Mouse (Mus musculus): ENCODE data around the gene Scn2a. TPM values are rescaled to one million over a fixed set of nuclear protein-coding genes. Genes with fewer than 3 reads are reported as not detected.
"Not testable (repeated sequence)": the region's sequence is repeated elsewhere in the genome, so short reads cannot be mapped to it uniquely, and the experiment has no call there.

The Scn2a gene
- total RNA-seq, 2 experiments from 2014 or later, result 227 TPM

DNA sequence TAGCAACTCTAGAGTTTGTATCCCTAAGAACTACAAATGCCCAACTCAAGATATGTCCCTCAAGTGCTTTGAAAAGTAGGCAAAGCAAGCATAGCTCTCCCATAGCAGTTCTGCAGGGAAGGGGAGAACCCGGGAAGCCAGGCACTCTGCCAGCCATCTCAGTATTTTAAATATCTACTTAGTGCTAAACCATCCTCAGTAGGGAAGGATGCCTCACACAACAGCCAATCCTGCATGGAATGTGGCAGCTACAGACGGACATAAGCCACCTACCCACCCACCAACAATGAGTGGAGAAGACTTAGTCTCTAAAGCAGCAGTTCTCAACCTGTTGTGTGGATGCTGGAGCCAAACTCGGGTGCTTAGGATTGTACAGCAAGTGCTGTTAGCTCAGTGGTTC is 73.9 kb downstream of the Scn2a start:
- intact Hi-C loops (cut with DNase I), result no loop called here
- DNase-seq, result no peak

DNA sequence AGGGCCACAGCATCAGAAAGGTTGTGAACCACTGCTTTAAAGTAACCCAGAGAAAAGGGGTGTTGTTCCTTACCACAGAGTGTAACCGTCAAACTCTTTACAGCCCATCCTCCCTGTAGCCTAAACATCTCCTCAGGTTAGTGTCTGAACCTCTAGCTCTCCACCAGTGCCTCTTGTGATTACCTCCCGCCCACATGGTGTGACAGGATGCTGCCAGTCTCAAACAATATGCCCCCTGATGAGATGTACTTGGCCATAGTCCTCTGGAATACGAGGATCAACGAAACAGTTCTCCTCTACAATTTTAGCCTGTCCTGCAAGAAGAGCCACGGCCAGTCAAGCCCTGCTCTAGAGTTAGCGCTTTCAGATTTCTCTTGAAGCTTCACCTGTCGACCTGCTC is 74.5 kb downstream of the Scn2a start:
- intact Hi-C loops (cut with DNase I), result no loop called here
- no peak for DNase-seq

DNA sequence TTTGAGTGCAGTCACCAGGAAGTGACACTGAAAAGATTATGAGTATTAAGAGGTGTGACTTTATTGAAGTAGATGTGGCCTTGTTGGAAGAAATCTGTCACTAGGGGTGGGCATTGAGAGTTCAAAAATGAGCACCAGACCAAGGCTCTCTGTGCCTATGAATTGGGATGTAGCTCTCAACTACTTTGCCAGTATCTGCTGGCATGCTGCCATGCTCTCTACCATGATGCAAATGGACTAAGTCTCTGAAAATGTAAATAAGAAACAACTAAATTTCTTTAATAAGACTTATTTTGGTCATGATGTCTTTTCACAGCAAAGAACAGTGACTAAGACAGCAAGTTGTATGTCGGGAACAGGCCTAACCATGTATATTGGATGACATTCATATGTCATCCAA is 79.7 kb downstream of the Scn2a start:
- DNase-seq, result no peak
- intact Hi-C loops (cut with DNase I), result no loop called here

DNA sequence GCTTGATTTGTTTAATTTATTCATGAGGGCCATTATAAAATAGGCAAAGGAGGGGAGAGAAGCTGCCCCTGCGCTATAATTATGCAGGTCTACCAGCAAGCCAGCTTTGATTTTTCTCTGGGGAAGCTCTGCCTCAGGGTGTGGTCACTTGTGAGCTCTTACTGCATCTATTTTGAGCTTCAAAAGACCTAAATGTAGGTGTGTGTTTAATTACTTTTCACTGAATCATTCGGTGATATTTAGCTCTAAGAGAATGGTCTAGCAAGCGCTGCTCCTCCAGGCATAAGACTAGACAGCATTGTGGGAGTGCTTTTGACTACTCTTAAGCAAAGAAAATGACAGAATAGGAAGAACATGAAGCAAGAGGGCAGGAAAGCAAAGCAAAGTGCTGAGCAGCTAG is 80.6 kb downstream of the Scn2a start:
- no peak for DNase-seq
- intact Hi-C loops (cut with DNase I), result no loop called here

DNA sequence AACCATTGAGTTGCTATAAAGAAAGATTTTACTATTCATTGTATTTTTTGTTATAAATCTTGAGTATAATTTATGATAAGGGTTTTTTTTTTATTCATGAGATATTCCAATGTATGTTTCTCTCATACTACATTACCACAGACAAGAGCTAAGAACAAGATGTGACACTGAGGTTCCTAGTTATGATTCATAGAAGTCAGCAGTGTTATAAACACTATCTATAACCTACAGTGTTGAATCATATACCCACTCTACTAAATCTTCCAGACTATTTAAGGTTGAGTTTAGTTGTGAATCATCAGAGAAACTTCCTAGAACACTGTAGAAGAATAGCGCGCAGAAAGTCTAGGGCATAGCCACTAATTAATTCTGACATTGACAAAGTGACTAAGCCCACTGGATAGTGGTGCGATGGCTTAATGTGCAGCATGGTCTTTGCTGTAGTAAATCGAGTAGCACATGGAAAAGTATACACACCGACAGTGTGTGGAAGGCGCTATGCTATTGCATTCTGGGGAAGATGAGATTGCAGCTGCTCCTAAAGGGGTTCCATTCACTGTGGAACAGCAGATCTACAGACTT is 101.7 kb downstream of the Scn2a start:
- DNase-seq, result no peak
- intact Hi-C loops (cut with DNase I), result no loop called here

DNA sequence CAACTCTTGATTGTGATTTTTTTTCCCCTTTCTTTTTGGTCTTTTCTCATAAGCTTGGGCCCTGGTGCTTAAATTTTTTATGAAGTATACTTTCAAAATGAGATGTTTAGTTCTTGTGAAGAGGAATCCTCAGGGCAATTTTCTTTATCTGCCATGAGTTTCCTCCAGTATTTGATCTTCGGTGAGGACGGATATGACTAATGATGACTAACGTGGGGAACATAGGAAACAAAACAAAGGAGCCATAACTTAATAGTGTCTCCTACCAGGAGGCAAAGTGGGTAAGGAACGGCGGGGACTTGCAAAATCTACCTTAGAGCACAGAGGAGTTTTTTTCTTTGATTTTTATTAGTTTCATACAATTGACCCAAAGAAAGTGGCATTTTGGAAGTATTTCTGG is 124.8 kb downstream of the Scn2a start:
- intact Hi-C loops (cut with DNase I), result no loop called here
- no peak for DNase-seq

DNA sequence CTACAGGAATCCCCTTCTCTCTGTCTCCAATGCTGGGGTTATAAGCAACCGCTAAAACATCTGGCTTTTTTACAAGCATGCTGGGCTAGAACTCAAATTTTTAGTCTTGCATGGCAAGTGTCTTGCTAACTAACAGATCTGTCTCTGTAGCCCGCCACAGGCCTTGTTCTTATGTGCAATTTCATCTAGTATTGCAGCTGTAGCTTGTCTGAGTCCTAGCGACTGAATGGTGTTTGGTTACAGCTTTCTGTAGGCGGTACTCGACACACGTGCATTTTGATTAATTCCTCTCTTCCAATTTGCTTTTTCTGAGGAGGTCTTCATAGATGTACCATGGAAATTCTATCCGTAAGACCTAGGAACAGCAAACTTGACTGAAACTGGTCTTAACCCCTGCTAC is 161.9 kb downstream of the Scn2a start:
- intact Hi-C loops (cut with DNase I), result no loop called here
- DNase-seq, result no peak

DNA sequence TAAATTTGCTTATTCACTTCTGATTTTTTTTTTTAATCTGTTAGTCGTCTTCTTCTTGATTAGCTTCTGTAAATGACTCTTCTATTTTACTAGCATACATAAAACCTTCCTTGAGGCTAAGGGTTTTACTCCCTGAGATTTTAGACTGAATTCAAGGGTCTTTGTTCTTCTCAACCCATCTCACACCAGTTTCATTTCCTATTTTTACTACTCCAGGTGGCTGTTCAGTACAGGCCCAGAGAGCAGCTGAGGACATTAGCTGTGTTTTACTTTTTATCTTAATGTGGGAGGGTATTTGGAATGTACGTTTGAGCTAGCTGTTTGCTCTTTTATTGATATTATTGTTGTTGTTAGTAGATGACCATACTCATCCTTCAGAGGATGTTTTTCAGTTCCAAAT is 162.8 kb downstream of the Scn2a start:
- intact Hi-C loops (cut with DNase I), result no loop called here
- no peak for DNase-seq

DNA sequence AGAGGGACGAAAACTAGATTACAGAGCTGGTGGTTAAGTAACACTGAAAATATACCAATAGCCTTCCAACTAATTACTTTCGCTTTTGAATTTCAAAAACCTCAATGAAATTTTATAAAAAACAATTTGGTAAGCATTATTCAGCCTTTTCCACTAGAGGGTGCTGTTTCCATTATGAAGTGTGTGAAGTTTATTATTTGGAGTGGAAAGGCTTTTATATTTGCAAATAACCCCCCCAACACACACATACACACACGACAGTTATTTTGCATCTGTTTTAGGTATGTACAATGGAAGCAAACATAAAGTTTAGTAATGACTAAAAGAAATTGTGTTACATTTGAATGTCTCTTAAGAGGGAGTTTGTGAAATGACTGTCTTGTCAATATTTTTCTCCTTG is 171.9 kb downstream of the Scn2a start:
- intact Hi-C loops (cut with DNase I), result loop anchor here (5.0 kb wide), 3 partner anchors 55 to 390 kb away; partner anchors contain the start of gene Csrnp3
- DNase-seq, result no peak

DNA sequence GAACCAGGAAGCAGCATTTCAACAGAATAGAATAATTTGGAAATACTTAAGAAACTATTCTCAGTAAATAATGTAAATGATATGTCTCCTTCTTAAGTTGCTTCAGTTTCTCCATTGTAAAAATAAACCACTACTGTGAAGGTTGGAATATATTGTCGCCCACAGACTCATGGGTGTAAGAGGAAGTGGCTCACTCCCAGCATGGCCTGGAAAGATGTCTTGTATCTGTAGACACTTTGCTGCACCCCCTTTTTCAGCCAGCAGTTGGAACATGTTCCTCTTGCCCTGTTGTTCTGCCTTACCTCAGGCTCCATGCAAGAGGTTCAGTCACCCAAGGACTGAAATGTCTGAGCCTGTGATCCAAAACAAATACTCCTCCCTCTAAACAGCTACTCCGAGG is 173.0 kb downstream of the Scn2a start:
- no peak for DNase-seq
- intact Hi-C loops (cut with DNase I), result loop anchor here (5.0 kb wide), 3 partner anchors 54 to 389 kb away; partner anchors contain the start of gene Csrnp3

DNA sequence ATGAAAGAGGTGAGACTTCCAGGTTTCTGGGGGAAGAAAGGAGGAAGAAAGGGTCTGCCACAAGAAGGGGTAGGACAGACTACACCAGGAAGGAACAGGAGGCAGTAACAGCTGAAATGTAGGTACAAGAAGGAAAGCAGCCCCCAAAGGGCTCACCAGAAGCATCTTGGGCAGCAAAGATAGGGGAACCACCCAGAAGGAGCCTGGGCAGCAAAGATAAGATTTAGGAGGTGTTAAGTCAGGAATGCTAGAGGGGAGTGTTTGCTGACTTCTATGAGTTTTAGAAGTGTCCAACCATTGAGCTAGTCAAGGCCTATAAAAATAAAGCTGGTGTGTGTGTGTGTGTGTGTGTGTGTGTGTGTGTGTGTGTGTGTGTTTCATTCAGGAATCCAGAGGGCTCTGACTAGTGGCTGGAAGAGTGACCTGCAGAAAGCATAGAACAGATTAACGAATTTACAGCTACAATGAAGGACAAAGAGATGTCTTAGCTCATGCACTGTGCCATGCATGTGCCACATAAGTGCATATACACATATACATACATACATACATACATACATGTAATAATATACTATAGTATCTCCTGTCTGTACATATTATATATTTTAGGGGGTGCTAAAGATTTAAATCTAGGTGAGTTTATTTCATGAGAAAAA is 180.6 kb downstream of the Scn2a start:
- intact Hi-C loops (cut with DNase I), result no loop called here

DNA sequence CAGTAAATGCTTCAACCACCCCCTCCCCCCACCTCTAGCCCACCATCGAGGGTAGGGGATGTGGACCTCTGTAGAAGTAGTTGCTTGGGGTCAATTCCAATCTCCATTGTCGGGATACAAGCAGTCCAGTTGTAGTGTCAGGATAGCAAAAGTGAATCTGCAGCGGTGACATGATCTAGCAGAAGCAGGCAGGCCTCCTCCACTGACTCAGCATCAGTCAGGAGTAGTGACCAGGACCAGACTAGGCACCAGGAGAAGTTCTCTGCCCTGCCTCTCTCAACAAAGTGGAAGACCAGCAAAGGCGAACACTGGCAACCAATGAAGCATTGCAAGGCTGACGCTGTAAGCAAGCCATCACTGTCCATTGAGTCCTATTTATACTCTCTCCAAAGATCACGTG is 186.0 kb downstream of the Scn2a start:
- DNase-seq, result no peak
- intact Hi-C loops (cut with DNase I), result no loop called here

More for the DNA sequence above, 180.6 kb downstream of the Scn2a start:
- DNase-seq, result no peak

DNA sequence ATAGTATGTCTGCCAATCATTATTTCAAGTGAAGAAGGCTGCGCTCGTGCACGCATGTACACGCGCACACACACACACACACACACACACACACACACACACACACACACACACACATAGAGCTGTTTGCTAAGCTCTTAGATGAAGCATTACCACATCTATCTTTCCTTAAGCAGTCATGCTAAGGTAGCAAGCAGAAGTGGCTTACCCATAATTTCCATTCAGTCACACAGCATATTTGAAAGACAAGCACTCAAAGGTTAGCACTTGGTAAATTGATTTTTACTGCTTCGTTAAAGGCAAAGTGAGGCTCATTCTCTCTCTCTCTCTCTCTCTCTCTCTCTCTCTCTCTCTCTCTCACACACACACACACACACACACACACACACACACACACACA is 190.6 kb downstream of the Scn2a start:
- intact Hi-C loops (cut with DNase I); DNase-seq: not testable (repeated sequence)

Other genes starting within 250 kb of the Scn2a start
- 10 to 100 TPM; 94.8 to 96.6 TPM for gene Scn3a, start 53.1 kb upstream of the Scn2a start, total RNA-seq (2021)
- gene Csrnp3, start 225.0 kb downstream of the Scn2a start, total RNA-seq (2021), result 100 to 1,000 TPM; 138 to 149 TPM

Data from left cerebral cortex, postnatal 4 days (tissue).